Mouse (Mus musculus) lung, embryonic 14.5 days (tissue): ENCODE results near the gene Clec4n. TPM values are rescaled to one million over a fixed set of nuclear protein-coding genes. Genes with fewer than 3 reads are reported as not detected.
"Not testable (repeated sequence)": the region's sequence is repeated elsewhere in the genome, so short reads cannot be mapped to it uniquely, and the experiment has no call there.

Experiments
- ATAC-seq: fragments of 200-750 bp; cut with Nextera tagmentation; 2 replicates; pipeline ENCODE4 v1.8.0; 2017; ENCODE audit warnings: mild to moderate bottlenecking, moderate TSS enrichment, moderate library complexity; ENCODE audit not compliant: insufficient read depth
- DNase-seq: peaks from one replicate; pipeline ENCODE4 v3.0.0-alpha.2; 2015
- H3K27ac ChIP-seq: fragments of 300-500 bp; sonication (generic); 2 replicates; pipeline ENCODE4 v1.5.1; 2014; ENCODE audit warnings: low read depth, mild to moderate bottlenecking, moderate library complexity
- H3K27me3 ChIP-seq: fragments of 300-500 bp; sonication (generic); 2 replicates; pipeline ENCODE4 v1.6.1; 2014; ENCODE audit warnings: low read length, control low read depth; ENCODE audit not compliant: insufficient read depth
- H3K36me3 ChIP-seq: fragments of 300-500 bp; sonication (generic); 2 replicates; pipeline ENCODE4 v1.6.1; 2014; ENCODE audit warnings: control low read depth; ENCODE audit not compliant: insufficient read depth
- H3K4me1 ChIP-seq: fragments of 300-500 bp; sonication (generic); 2 replicates; pipeline ENCODE4 v1.6.1; 2014; ENCODE audit warnings: antibody characterized with exemption, control low read depth; ENCODE audit not compliant: insufficient read depth
- H3K4me2 ChIP-seq: fragments of 300-500 bp; sonication (generic); 2 replicates; pipeline ENCODE4 v1.6.1; 2014; ENCODE audit warnings: mild to moderate bottlenecking
- H3K4me3 ChIP-seq: fragments of 300-500 bp; sonication (generic); 2 replicates; pipeline ENCODE4 v1.5.1; 2014; ENCODE audit warnings: low read depth, low read length
- H3K9ac ChIP-seq: fragments of 300-500 bp; sonication (generic); 2 replicates; pipeline ENCODE4 v1.6.1; 2014
- H3K9me3 ChIP-seq: fragments of 300-500 bp; sonication (generic); 2 replicates; pipeline ENCODE4 v1.6.1; 2016; ENCODE audit warnings: low read depth, low read length, control low read depth
- CTCF ChIP-seq: IDR thresholded peaks from 2 replicates; pipeline ENCODE4 v1.5.1; 2016; ENCODE audit warnings: antibody characterized with exemption, low read depth
- WGBS: fragments of 180-500 bp; shearing (Covaris S2); extraction: QIAGEN DNeasy Blood & Tissue Kit; methylation state at CpG from one replicate; pipeline ENCODE4 v1.1.7; 2014; 5-methylcytosine and 5-hydroxymethylcytosine counted together
- polyA plus RNA-seq: library from polyadenylated mRNA; unstranded; fragments of >200 nt; fragmentation: Nextera tagmentation; extraction: Ambion mirVana; gene quantifications from 2 replicates; pipeline ENCODE4 v1.2.1, GENCODE M21; 2014

Gene Clec4n
- polyA plus RNA-seq, 1 experiment from 2014 or later, result 2.7 TPM

GRCm38 (mm10) chr6:123237582-123237981, 7.9 kb downstream of the Clec4n start:
- ATAC-seq (no peak), DNase-seq (no peak)
- H3K4me2 ChIP-seq, result no peak overlapping the region
- TF ChIP-seq CTCF, result no peak
- no peaks in the 10 kb centered on the region for H3K9me3 ChIP-seq
- H3K27ac ChIP-seq, result no peak overlapping the region
- no peaks in the 10 kb centered on the region for H3K27me3 ChIP-seq
- no peak overlapping the region for H3K9ac ChIP-seq
- H3K36me3 ChIP-seq, result no peaks in the 10 kb centered on the region
- H3K4me3 ChIP-seq, result no peak overlapping the region
- H3K4me1 ChIP-seq, result no peaks in the 10 kb centered on the region

GRCm38 (mm10) chr6:123244201-123244600, 14.6 kb downstream of the Clec4n start:
- no peaks in the 10 kb centered on the region for H3K36me3 ChIP-seq
- no peak for TF ChIP-seq CTCF
- 84% methylated on average over 5 of the region's 5 CpGs for WGBS
- H3K4me3 ChIP-seq, result no peak overlapping the region
- no peaks in the 10 kb centered on the region for H3K4me1 ChIP-seq
- H3K27me3 ChIP-seq, result no peaks in the 10 kb centered on the region
- DNase-seq (no peak), ATAC-seq (no peak)
- no peaks in the 10 kb centered on the region for H3K9me3 ChIP-seq
- no peak overlapping the region for H3K9ac ChIP-seq
- no peak overlapping the region for H3K27ac ChIP-seq
- H3K4me2 ChIP-seq, result no peak overlapping the region

- H3K4me2 ChIP-seq, H3K9me3 ChIP-seq, H3K4me3 ChIP-seq, H3K36me3 ChIP-seq, DNase-seq, H3K27ac ChIP-seq, H3K27me3 ChIP-seq, H3K9ac ChIP-seq, H3K4me1 ChIP-seq, ATAC-seq: not testable (repeated sequence)
- WGBS, result 73% methylated on average over 2 of the region's 2 CpGs
These were observed 19.2 kb downstream of the Clec4n start for GRCm38 (mm10) chr6:123248862-123249261.

- Histone ChIP-seq H3K9ac (no peak overlapping the region), H3K4me3 (no peak overlapping the region), H3K27ac (no peak overlapping the region), H3K4me2 (no peak overlapping the region), H3K4me1 (no peaks in the 10 kb centered on the region), H3K27me3 (no peaks in the 10 kb centered on the region), H3K36me3 (no peaks in the 10 kb centered on the region), H3K9me3 (no peaks in the 10 kb centered on the region)
- no peak for DNase-seq
- TF ChIP-seq CTCF, result no peak
- ATAC-seq, result no peak
These were observed 23.1 kb downstream of the Clec4n start for GRCm38 (mm10) chr6:123252735-123253134.

GRCm38 (mm10) chr6:123258946-123259345, 29.3 kb downstream of the Clec4n start:
- no peak for ATAC-seq

GRCm38 (mm10) chr6:123259889-123260603, 30.4 kb downstream of the Clec4n start:
- no peaks in the 10 kb centered on the region for H3K36me3 ChIP-seq
- DNase-seq, result no peak
- no peaks in the 10 kb centered on the region for H3K9me3 ChIP-seq
- no peak overlapping the region for H3K9ac ChIP-seq
- no peak overlapping the region for H3K4me2 ChIP-seq
- H3K27me3 ChIP-seq, result no peaks in the 10 kb centered on the region
- no peak overlapping the region for H3K4me3 ChIP-seq
- H3K27ac ChIP-seq, result no peak overlapping the region
- WGBS, result 85% methylated on average over 4 of the region's 4 CpGs
- ATAC-seq, result no peak
- H3K4me1 ChIP-seq, result no peaks in the 10 kb centered on the region
- TF ChIP-seq CTCF, result no peak

More at GRCm38 (mm10) chr6:123258946-123259345, 29.3 kb downstream of the Clec4n start:
- H3K9ac ChIP-seq, result no peak overlapping the region
- TF ChIP-seq CTCF, result no peak
- H3K4me1 ChIP-seq, result no peaks in the 10 kb centered on the region
- no peak for DNase-seq
- H3K27me3 ChIP-seq, result no peaks in the 10 kb centered on the region
- no peaks in the 10 kb centered on the region for H3K9me3 ChIP-seq
- H3K36me3 ChIP-seq, result no peaks in the 10 kb centered on the region
- no peak overlapping the region for H3K27ac ChIP-seq
- no peak overlapping the region for H3K4me3 ChIP-seq
- H3K4me2 ChIP-seq, result no peak overlapping the region
- WGBS, result 76% methylated on average over 3 of the region's 3 CpGs

GRCm38 (mm10) chr6:123260868-123261267, 31.2 kb downstream of the Clec4n start:
- H3K4me3 ChIP-seq, result no peak overlapping the region
- 69% methylated on average over 1 of the region's 1 CpGs for WGBS
- H3K36me3 ChIP-seq, result no peaks in the 10 kb centered on the region
- DNase-seq (no peak), ATAC-seq (no peak)
- H3K9ac ChIP-seq, result no peak overlapping the region
- H3K4me1 ChIP-seq, result no peaks in the 10 kb centered on the region
- no peaks in the 10 kb centered on the region for H3K9me3 ChIP-seq
- no peak overlapping the region for H3K4me2 ChIP-seq
- no peak for TF ChIP-seq CTCF
- no peak overlapping the region for H3K27ac ChIP-seq
- no peaks in the 10 kb centered on the region for H3K27me3 ChIP-seq
